Mouse (Mus musculus) CH12.LX (cell line): ENCODE results near the gene Sstr3. TPM values are rescaled to one million over a fixed set of nuclear protein-coding genes. Genes with fewer than 3 reads are reported as not detected.

Experiments
- DNase-seq: peaks from one replicate; pipeline ENCODE4 v3.0.0-alpha.2; 2013; ENCODE audit errors: extremely low read depth
- H3K27ac ChIP-seq: 2 replicates; pipeline ENCODE4 v1.5.1; 2012; ENCODE audit warnings: low read depth, mild to moderate bottlenecking, control low read depth, moderate library complexity; ENCODE audit not compliant: insufficient read depth
- H3K27me3 ChIP-seq: replicated peaks from 2 replicates; pipeline ENCODE3; 2012; ENCODE audit warnings: inconsistent platforms
- H3K36me3 ChIP-seq, 2 experiments: replicated peaks in 1 of 2; 2 replicates each; pipeline versions ENCODE3 to v1.6.1; 2012; ENCODE audit warnings: inconsistent platforms in 1 of 2, low read length in 1 of 2, mild to moderate bottlenecking in 1 of 2, mixed read lengths in 1 of 2, moderate library complexity in 1 of 2; ENCODE audit not compliant: control insufficient read depth in 1 of 2, insufficient read depth in 1 of 2
- H3K4me1 ChIP-seq, 2 experiments: 2 replicates each; pipeline ENCODE4 v1.6.1; 2012; ENCODE audit warnings: inconsistent platforms in 1 of 2, moderate library complexity in 1 of 2; ENCODE audit not compliant: insufficient read depth in 2 of 2, control insufficient read depth in 1 of 2
- H3K4me2 ChIP-seq: 2 replicates; pipeline ENCODE4 v1.6.1; 2012; ENCODE audit warnings: low read depth, mild to moderate bottlenecking, control low read depth; ENCODE audit not compliant: poor library complexity, insufficient read depth, severe bottlenecking
- H3K4me3 ChIP-seq, 3 experiments: fragments of 150-350 bp in 1 of 3; sonication (generic) in 1 of 3; replicated peaks in 1 of 3; 2 replicates each; pipeline versions ENCODE3 to v1.5.1; 2011 to 2012; ENCODE audit warnings: low read depth in 2 of 3, low read length in 2 of 3, mild to moderate bottlenecking in 2 of 3, moderate library complexity in 2 of 3, control low read depth in 1 of 3, improper control_type of control experiment in 1 of 3, inconsistent platforms in 1 of 3, mixed read lengths in 1 of 3; ENCODE audit not compliant: poor library complexity in 1 of 3
- H3K79me2 ChIP-seq: replicated peaks from 2 replicates; pipeline ENCODE4 v1.6.1; 2012; ENCODE audit warnings: mild to moderate bottlenecking, moderate library complexity; ENCODE audit not compliant: control insufficient read depth, poor library complexity, insufficient read depth, severe bottlenecking; ENCODE audit errors: extremely low read depth
- H3K9ac ChIP-seq: 2 replicates; pipeline ENCODE4 v1.6.1; 2012; ENCODE audit warnings: low read depth, mild to moderate bottlenecking, control low read depth, moderate library complexity; ENCODE audit not compliant: insufficient read depth
- H3K9me3 ChIP-seq: replicated peaks from 2 replicates; pipeline ENCODE3; 2012; ENCODE audit warnings: low read length, inconsistent platforms, mixed read lengths
- CHD1 ChIP-seq: IDR thresholded peaks from 2 replicates; pipeline ENCODE4 v1.6.1; 2012; ENCODE audit warnings: low read depth, low read length, improper control_type of control experiment, inconsistent platforms
- CTCF ChIP-seq, 2 experiments: IDR thresholded peaks in 1 of 2; conservative IDR thresholded peaks in 1 of 2; 2 replicates each; pipeline ENCODE4 v1.5.1; 2011 to 2012; ENCODE audit warnings: low read depth in 2 of 2, low read length in 2 of 2, improper control_type of control experiment in 1 of 2, inconsistent platforms in 1 of 2, mild to moderate bottlenecking in 1 of 2, moderate library complexity in 1 of 2
- E2F4 ChIP-seq: IDR thresholded peaks from 2 replicates; pipeline ENCODE4 v1.6.1; 2011; ENCODE audit warnings: low read depth, low read length, improper control_type of control experiment; ENCODE audit not compliant: insufficient replicate concordance
- ELF1 ChIP-seq: IDR thresholded peaks from 2 replicates; pipeline ENCODE4 v1.6.1; 2014; ENCODE audit warnings: low read depth, mild to moderate bottlenecking, inconsistent platforms, low read length, improper control_type of control experiment
- ETS1 ChIP-seq: conservative IDR thresholded peaks from 2 replicates; pipeline ENCODE4 v1.6.1; 2012; ENCODE audit warnings: low read depth, mild to moderate bottlenecking, inconsistent platforms, low read length, improper control_type of control experiment, moderate library complexity
- GABPA ChIP-seq: IDR thresholded peaks from 2 replicates; pipeline ENCODE4 v1.6.1; 2012; ENCODE audit warnings: low read depth, low read length, improper control_type of control experiment, inconsistent platforms; ENCODE audit not compliant: insufficient replicate concordance
- HCFC1 ChIP-seq: IDR thresholded peaks from 2 replicates; pipeline ENCODE4 v1.6.1; 2012; ENCODE audit warnings: low read depth, mild to moderate bottlenecking, inconsistent platforms, low read length, improper control_type of control experiment
- IRF4 ChIP-seq: IDR thresholded peaks from 2 replicates; pipeline ENCODE4 v1.6.1; 2014; ENCODE audit warnings: low read depth, mild to moderate bottlenecking, inconsistent platforms, low read length, improper control_type of control experiment
- JUN ChIP-seq: IDR thresholded peaks from 2 replicates; pipeline ENCODE4 v1.6.1; 2011; ENCODE audit warnings: low read depth, mild to moderate bottlenecking, low read length, improper control_type of control experiment, moderate library complexity; ENCODE audit not compliant: insufficient read depth
- MAZ ChIP-seq: IDR thresholded peaks from 2 replicates; pipeline ENCODE4 v1.6.1; 2012; ENCODE audit warnings: low read depth, mild to moderate bottlenecking, inconsistent platforms, low read length, improper control_type of control experiment, moderate library complexity
- MYC ChIP-seq: IDR thresholded peaks from 2 replicates; pipeline ENCODE4 v1.6.1; 2011; ENCODE audit warnings: low read depth, mild to moderate bottlenecking, improper control_type of control experiment, low read length
- NRF1 ChIP-seq: IDR thresholded peaks from 2 replicates; pipeline ENCODE4 v1.6.1; 2014; ENCODE audit warnings: low read depth, mild to moderate bottlenecking, inconsistent platforms, low read length, improper control_type of control experiment, moderate library complexity
- PAX5 ChIP-seq: IDR thresholded peaks from 2 replicates; pipeline ENCODE4 v1.6.1; 2012; ENCODE audit warnings: low read length, inconsistent platforms, mixed read lengths
- RAD21 ChIP-seq: IDR thresholded peaks from 2 replicates; pipeline ENCODE4 v1.6.1; 2011; ENCODE audit warnings: low read depth, mild to moderate bottlenecking, low read length, improper control_type of control experiment, moderate library complexity
- SMC3 ChIP-seq: IDR thresholded peaks from 2 replicates; pipeline ENCODE4 v1.6.1; 2011; ENCODE audit warnings: low read depth, low read length, improper control_type of control experiment
- ZC3H11A ChIP-seq: IDR thresholded peaks from 2 replicates; pipeline ENCODE4 v1.6.1; 2012; ENCODE audit warnings: low read depth, mild to moderate bottlenecking, inconsistent platforms, low read length, improper control_type of control experiment
- ZKSCAN1 ChIP-seq: IDR thresholded peaks from 2 replicates; pipeline ENCODE4 v1.6.1; 2012; ENCODE audit warnings: low read depth, inconsistent platforms, low read length, improper control_type of control experiment, borderline replicate concordance
- ZMIZ1 ChIP-seq: IDR thresholded peaks from 2 replicates; pipeline ENCODE4 v1.6.1; 2012; ENCODE audit warnings: low read depth, mild to moderate bottlenecking, inconsistent platforms, low read length, improper control_type of control experiment
- ZNF384 ChIP-seq: IDR thresholded peaks from 2 replicates; pipeline ENCODE4 v1.6.1; 2012; ENCODE audit warnings: low read depth, low read length, improper control_type of control experiment, inconsistent platforms
- dilution Hi-C: fragments of 300-500 bp; cut with MboI; formaldehyde crosslinking; loops from 2 replicates; pipeline ENCODE4 v1.14.3; 2020; ENCODE audit warnings: low sequenced_read_pairs; ENCODE audit not compliant: extremely low pct_unique_long_range_greater_than_20kb, extremely low pct_ligation_motif_present
- in situ Hi-C: fragments of 300-500 bp; cut with MboI; formaldehyde crosslinking; loops from 3 replicates; pipeline ENCODE4 v1.14.3; 2019; ENCODE audit warnings: low sequenced_read_pairs, low pct_ligation_motif_present, low pct_unique_long_range_greater_than_20kb, mixed read lengths
- polyA plus RNA-seq: library from polyadenylated mRNA; unstranded; fragments of >175 nt; gene quantifications from 2 replicates; pipeline ENCODE4 v1.2.1, GENCODE M21; 2012; ENCODE audit warnings: low read depth; ENCODE audit not compliant: insufficient read length
- total RNA-seq, 2 experiments: library from RNA; depleted of rRNA; stranded (reverse); fragments of 300-350 nt in 1 of 2; fragments of >200 nt in 1 of 2; gene quantifications; 2 replicates each; pipeline ENCODE4 v1.2.3; 2012 to 2014

Sstr3 gene
- total and polyA plus RNA-seq, 3 experiments, result 0.36 TPM; not detected in 2

GRCm38 (mm10) chr15:78547415-78548335 is 3.2 kb upstream of the Sstr3 start:
- Histone ChIP-seq H3K27ac (no peak overlapping the region), H3K79me2 (no peaks in the 10 kb centered on the region), H3K4me3 (no peak overlapping the region), H3K27me3 (peaks cover 6% of the 10 kb centered on the region), H3K9ac (no peak overlapping the region), H3K9me3 (peaks cover 25% of the 10 kb centered on the region), H3K36me3 (no peaks in the 10 kb centered on the region), H3K4me1 (peaks cover 22 to 36% of the 10 kb centered on the region in 2 experiments)
- peak; percentile 72 for DNase-seq
- dilution Hi-C loops (no loop called here), in situ Hi-C loops (loop anchor here (25.0 kb wide), 2 partner anchors 360 to 585 kb away; partner anchors contain the start of genes Eif3d and Foxred2)
- TF ChIP-seq JUN (no peak), ELF1 (no peak), SMC3 (peak; percentile 87), MAZ (no peak), ZC3H11A (peak; percentile 73), MYC (0 out of 2 replicates have a peak, but pooled peaks have one; percentile 31), HCFC1 (no peak), ZNF384 (no peak), ETS1 (0 out of 2 replicates have a peak, but pooled peaks have one; percentile 6), RAD21 (peak; percentile 92), PAX5 (no peak), NRF1 (no peak), IRF4 (peak; percentile 53; the same call in 1 of the 2 replicates), CTCF (conservative IDR thresholded peaks at IDR 0.05 in 1 of 2, IDR thresholded peaks at IDR 0.05 in 1 of 2; ENCODE audit: low read depth in 2 of 2, low read length in 2 of 2) (peak in 1 of 2 experiments; percentile 92; a peak in 3 of 4 replicates), ZKSCAN1 (peak; percentile 30; the same call in 1 of the 2 replicates), E2F4 (0 out of 2 replicates have a peak, but pooled peaks have one; percentile 16)
- TF ChIP-seq, all 38 proteins: peak for 9
- no peak overlapping the region for H3K4me2 ChIP-seq

- Histone ChIP-seq H3K4me2 (no peak overlapping the region), H3K9ac (no peak overlapping the region), H3K36me3 (no peaks in the 10 kb centered on the region), H3K79me2 (no peaks in the 10 kb centered on the region), H3K4me3 (no peak overlapping the region), H3K27me3 (peaks cover 11% of the 10 kb centered on the region), H3K4me1 (peaks cover 22 to 39% of the 10 kb centered on the region in 2 experiments), H3K9me3 (peaks cover 13% of the 10 kb centered on the region), H3K27ac (no peak overlapping the region)
- dilution Hi-C loops (no loop called here), in situ Hi-C loops (loop anchor here (25.0 kb wide), 2 partner anchors 359 to 584 kb away; partner anchors contain the start of genes Eif3d and Foxred2)
- DNase-seq, result no peak
- TF ChIP-seq GABPA (no peak), IRF4 (no peak), MAZ (no peak), ZMIZ1 (no peak), CHD1 (no peak)
These were observed 1.6 kb upstream of the Sstr3 start for GRCm38 (mm10) chr15:78546060-78546459.
